Mouse (Mus musculus) midbrain, embryonic 16.5 days (tissue): ENCODE measurements around the gene 1700016D06Rik. TPM values are rescaled to one million over a fixed set of nuclear protein-coding genes. Genes with fewer than 3 reads are reported as not detected.

ENCODE experiments used
- ATAC-seq: fragments of 200-750 bp; cut with Nextera tagmentation; 2 replicates; pipeline ENCODE4 v1.8.0; 2017; ENCODE audit warnings: moderate TSS enrichment
- H3K27ac ChIP-seq: fragments of 300-500 bp; sonication (generic); 2 replicates; pipeline ENCODE4 v1.5.1; 2014; ENCODE audit warnings: mild to moderate bottlenecking, low read length, mixed read lengths
- H3K27me3 ChIP-seq: fragments of 300-500 bp; sonication (generic); 2 replicates; pipeline ENCODE4 v1.6.1; 2014; ENCODE audit warnings: low read depth, low read length, mixed read lengths; ENCODE audit not compliant: control insufficient read depth, insufficient read depth
- H3K36me3 ChIP-seq: fragments of 300-500 bp; sonication (generic); 2 replicates; pipeline ENCODE4 v1.6.1; 2014; ENCODE audit warnings: mild to moderate bottlenecking, low read length, moderate library complexity, mixed read lengths; ENCODE audit not compliant: control insufficient read depth, insufficient read depth
- H3K4me1 ChIP-seq: fragments of 300-500 bp; sonication (generic); 2 replicates; pipeline ENCODE4 v1.6.1; 2014; ENCODE audit warnings: mild to moderate bottlenecking, low read length, mixed read lengths; ENCODE audit not compliant: control insufficient read depth, insufficient read depth
- H3K4me2 ChIP-seq: fragments of 300-500 bp; sonication (generic); 2 replicates; pipeline ENCODE4 v1.6.1; 2014; ENCODE audit warnings: mild to moderate bottlenecking, low read length, mixed read lengths
- H3K4me3 ChIP-seq: fragments of 300-500 bp; sonication (generic); 2 replicates; pipeline ENCODE4 v1.5.1; 2014; ENCODE audit warnings: low read depth, mild to moderate bottlenecking, low read length, moderate library complexity, mixed read lengths
- H3K9ac ChIP-seq: fragments of 300-500 bp; sonication (generic); 2 replicates; pipeline ENCODE4 v1.6.1; 2014; ENCODE audit warnings: low read depth, low read length, mixed read lengths
- H3K9me3 ChIP-seq: fragments of 300-500 bp; sonication (generic); replicated peaks from 2 replicates; pipeline ENCODE4 v1.6.1; 2014; ENCODE audit warnings: mild to moderate bottlenecking, low read length, mixed read lengths; ENCODE audit not compliant: control insufficient read depth, poor library complexity, severe bottlenecking
- WGBS: fragments of 180-500 bp; shearing (Covaris S2); extraction: QIAGEN DNeasy Blood & Tissue Kit; methylation state at CpG from one replicate; pipeline ENCODE4 v1.1.7; 2014; 5-methylcytosine and 5-hydroxymethylcytosine counted together
- polyA plus RNA-seq: library from polyadenylated mRNA; unstranded; fragments of >200 nt; fragmentation: Nextera tagmentation; extraction: Ambion mirVana; gene quantifications from 2 replicates; pipeline ENCODE4 v1.2.1, GENCODE M21; 2015

The 1700016D06Rik gene
- polyA plus RNA-seq, 1 experiment from 2014 or later, result not detected

- H3K4me3 ChIP-seq, result peak overlapping the region; percentile 68
- WGBS, result 1% methylated on average over 48 of the region's 61 CpGs
- peak overlapping the region; percentile 80 for H3K4me2 ChIP-seq
- H3K9me3 ChIP-seq, result no peaks in the 10 kb centered on the region
- H3K27ac ChIP-seq, result peak overlapping the region; percentile 100
- ATAC-seq, result peak; percentile 21
- no peaks in the 10 kb centered on the region for H3K36me3 ChIP-seq
- peak overlapping the region; percentile 95 for H3K9ac ChIP-seq
- peaks cover 32% of the 10 kb centered on the region for H3K4me1 ChIP-seq
- H3K27me3 ChIP-seq, result no peaks in the 10 kb centered on the region
Measured at GRCm38 (mm10) chr8:11728482-11729295, 27.8 kb upstream of the 1700016D06Rik start.

DNA sequence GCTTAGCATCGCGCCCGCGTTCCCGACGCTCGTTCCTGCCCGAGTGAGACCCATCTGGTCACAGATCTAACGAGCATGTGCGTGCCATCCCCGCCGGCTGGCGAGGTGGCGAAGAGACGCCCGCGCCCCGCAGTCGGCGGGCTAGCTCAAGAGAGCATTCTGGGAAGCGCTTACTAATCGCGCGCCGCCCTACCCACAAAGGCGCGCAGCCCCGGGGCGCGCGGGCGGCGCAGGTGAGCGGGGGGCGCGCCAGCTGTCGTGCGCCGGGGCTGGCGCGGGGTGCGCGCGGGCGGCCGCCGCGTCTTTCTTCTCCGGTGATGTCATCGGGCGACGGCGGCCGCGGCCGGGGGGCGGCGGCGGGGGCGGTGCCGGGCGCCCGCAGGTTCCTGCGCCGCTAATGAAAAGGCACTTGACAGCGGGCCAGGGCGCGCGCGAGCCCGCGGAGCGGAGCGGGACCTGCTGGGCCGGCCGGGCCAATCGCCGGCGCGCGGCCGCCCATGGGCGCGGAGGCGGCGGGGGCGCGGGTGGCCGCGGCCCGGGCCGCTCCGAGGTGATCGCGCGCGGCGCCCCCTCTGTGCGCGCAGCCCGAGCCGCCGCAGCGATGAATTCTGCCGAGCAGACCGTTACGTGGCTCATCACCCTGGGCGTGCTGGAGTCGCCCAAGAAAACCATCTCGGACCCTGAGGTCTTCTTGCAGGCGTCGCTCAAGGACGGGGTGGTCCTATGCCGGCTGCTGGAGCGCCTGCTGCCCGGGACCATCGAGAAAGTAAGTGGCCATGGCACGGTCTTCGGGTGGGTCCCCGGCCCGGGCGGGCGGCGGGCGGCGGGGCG lies 27.0 kb upstream of the 1700016D06Rik start, which contains the start of gene Arhgef7:
TSS of gene Arhgef7 (plus strand) at position 71 of the 831 bp plus-strand sequence.
- ATAC-seq, result peak; percentile 89
- Histone ChIP-seq H3K4me2 (peak within 1 kb of the TSS; percentile 80), H3K27me3 (no peaks in the 10 kb centered on the region), H3K4me1 (peaks cover 32% of the 10 kb centered on the region), H3K4me3 (peak within 1 kb of the TSS; percentile 68), H3K36me3 (no peaks in the 10 kb centered on the region), H3K9ac (peak within 1 kb of the TSS; percentile 95), H3K27ac (peak within 1 kb of the TSS; percentile 100), H3K9me3 (no peaks in the 10 kb centered on the region)
- under 1% methylated on average over 93 of the region's 127 CpGs for WGBS

DNA sequence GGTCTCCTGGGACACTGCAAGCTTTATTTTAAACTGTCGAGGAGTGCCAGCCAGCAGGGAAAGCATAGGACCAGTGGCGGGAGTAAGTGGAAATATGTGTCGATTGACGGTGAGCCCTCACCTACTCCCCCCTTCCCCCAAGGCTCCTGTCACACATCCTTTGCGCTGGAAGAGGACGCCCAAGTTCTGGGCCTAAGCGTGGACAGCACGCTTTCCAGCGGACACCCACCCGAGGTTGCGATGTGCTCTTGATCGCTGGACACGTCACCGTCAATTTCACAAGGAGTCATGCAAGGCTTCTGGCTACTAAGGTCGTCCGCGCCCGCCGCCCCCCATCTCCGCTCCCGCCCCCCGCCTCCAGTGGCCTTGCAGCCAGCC lies 26.4 kb upstream of the 1700016D06Rik start:
- peak overlapping the region; percentile 100 for H3K27ac ChIP-seq
- whole genome bisulfite sequencing, result 0% methylated on average over 22 of the region's 22 CpGs

DNA sequence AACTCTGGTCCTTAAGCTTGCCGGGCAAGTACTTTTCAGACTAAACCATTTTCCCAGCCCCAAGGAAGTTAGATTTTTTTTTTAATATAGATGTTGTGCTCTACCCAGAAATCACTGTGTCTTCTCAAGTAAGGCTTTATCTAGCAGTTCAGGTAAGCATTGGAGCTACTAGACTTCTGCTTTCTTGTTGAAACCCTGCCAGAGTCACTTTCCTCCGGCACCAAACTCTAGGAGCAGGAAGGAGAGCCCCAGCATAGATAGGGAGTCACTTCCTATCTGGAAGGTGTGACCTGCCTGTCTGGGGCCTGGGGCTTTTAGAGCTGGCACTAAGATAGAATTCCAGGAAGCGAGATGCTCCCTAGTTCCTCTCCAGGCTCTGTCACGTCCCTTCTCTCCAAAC lies 16.3 kb upstream of the 1700016D06Rik start:
- no peaks in the 10 kb centered on the region for H3K4me1 ChIP-seq
- H3K4me3 ChIP-seq, result no peak overlapping the region
- H3K4me2 ChIP-seq, result no peak overlapping the region
- no peak for ATAC-seq
- no peaks in the 10 kb centered on the region for H3K27me3 ChIP-seq
- H3K27ac ChIP-seq, result no peak overlapping the region
- 76% methylated on average over 4 of the region's 4 CpGs for WGBS
- no peaks in the 10 kb centered on the region for H3K36me3 ChIP-seq
- no peaks in the 10 kb centered on the region for H3K9me3 ChIP-seq
- H3K9ac ChIP-seq, result no peak overlapping the region

More for the DNA sequence above, 26.4 kb upstream of the 1700016D06Rik start:
- Histone ChIP-seq H3K36me3 (no peaks in the 10 kb centered on the region), H3K9ac (peak overlapping the region; percentile 95), H3K9me3 (no peaks in the 10 kb centered on the region), H3K4me3 (peak overlapping the region; percentile 68), H3K27me3 (no peaks in the 10 kb centered on the region), H3K4me2 (peak overlapping the region; percentile 80), H3K4me1 (peaks cover 31% of the 10 kb centered on the region)
- peak; percentile 54 for ATAC-seq

GRCm38 (mm10) chr8:11712244-11712643 lies 11.4 kb upstream of the 1700016D06Rik start:
- H3K27me3 ChIP-seq, result no peaks in the 10 kb centered on the region
- H3K9ac ChIP-seq, result no peak overlapping the region
- no peak overlapping the region for H3K27ac ChIP-seq
- no peak overlapping the region for H3K4me2 ChIP-seq
- H3K36me3 ChIP-seq, result no peaks in the 10 kb centered on the region
- H3K4me3 ChIP-seq, result no peak overlapping the region
- H3K4me1 ChIP-seq, result no peaks in the 10 kb centered on the region
- ATAC-seq, result no peak
- 86% methylated on average over 6 of the region's 6 CpGs for WGBS
- no peaks in the 10 kb centered on the region for H3K9me3 ChIP-seq

- 32% methylated on average over 5 of the region's 5 CpGs for WGBS
- Histone ChIP-seq H3K9ac (no peak overlapping the region), H3K4me2 (no peak overlapping the region), H3K36me3 (no peaks in the 10 kb centered on the region), H3K4me3 (no peak overlapping the region), H3K4me1 (no peaks in the 10 kb centered on the region), H3K27me3 (no peaks in the 10 kb centered on the region), H3K9me3 (no peaks in the 10 kb centered on the region), H3K27ac (no peak overlapping the region)
- no peak for ATAC-seq
Measured at GRCm38 (mm10) chr8:11710415-11710814, 9.6 kb upstream of the 1700016D06Rik start.

DNA sequence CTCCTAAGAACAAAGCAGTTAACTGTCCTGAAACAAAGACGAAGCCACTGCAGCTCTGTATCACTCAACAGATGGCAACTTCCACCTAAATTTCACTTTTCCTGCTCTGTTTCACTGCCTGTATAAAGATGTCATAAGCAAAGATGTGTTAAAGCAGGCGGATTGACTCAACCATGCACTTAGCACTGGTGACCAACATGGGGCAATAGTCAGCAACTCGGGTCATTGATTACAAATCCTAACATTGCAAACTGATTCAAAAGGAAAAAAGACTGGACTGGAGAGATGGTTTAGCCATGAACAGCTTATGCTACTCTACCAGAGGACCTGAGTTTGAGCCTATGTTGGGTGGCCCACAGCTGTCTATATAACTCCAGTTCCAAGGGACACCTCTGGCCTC lies 8.7 kb upstream of the 1700016D06Rik start:
- H3K4me1 ChIP-seq, result no peaks in the 10 kb centered on the region
- H3K27me3 ChIP-seq, result no peaks in the 10 kb centered on the region
- H3K4me3 ChIP-seq, result no peak overlapping the region
- 80% methylated on average over 3 of the region's 3 CpGs for WGBS
- H3K36me3 ChIP-seq, result no peaks in the 10 kb centered on the region
- no peak overlapping the region for H3K4me2 ChIP-seq
- H3K9ac ChIP-seq, result no peak overlapping the region
- H3K27ac ChIP-seq, result no peak overlapping the region
- ATAC-seq, result no peak
- no peaks in the 10 kb centered on the region for H3K9me3 ChIP-seq

DNA sequence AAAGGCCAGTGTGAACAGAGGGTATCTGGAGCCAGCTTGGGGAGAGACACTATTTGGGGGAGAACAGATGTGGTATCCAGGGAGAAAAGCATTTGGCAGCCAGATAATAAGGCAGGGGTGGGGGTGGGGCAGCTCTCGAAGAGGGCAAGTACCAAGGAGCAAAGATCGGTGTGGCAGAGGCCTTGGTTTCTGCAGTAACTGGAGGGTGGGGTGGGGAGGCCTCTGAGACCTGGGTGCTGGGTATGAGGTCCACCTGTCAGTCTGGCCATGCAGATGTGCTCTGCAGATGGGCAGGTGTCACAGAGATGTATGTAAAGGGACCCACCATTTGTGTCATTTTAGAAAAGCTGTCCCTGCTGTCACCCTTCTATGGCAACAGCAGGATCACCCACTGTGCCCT lies 8.0 kb upstream of the 1700016D06Rik start:
- Histone ChIP-seq H3K9ac (no peak overlapping the region), H3K4me3 (no peak overlapping the region), H3K4me2 (no peak overlapping the region), H3K4me1 (no peaks in the 10 kb centered on the region), H3K27me3 (no peaks in the 10 kb centered on the region), H3K9me3 (no peaks in the 10 kb centered on the region), H3K36me3 (no peaks in the 10 kb centered on the region), H3K27ac (no peak overlapping the region)
- ATAC-seq, result no peak
- 52% methylated on average over 2 of the region's 2 CpGs for WGBS

DNA sequence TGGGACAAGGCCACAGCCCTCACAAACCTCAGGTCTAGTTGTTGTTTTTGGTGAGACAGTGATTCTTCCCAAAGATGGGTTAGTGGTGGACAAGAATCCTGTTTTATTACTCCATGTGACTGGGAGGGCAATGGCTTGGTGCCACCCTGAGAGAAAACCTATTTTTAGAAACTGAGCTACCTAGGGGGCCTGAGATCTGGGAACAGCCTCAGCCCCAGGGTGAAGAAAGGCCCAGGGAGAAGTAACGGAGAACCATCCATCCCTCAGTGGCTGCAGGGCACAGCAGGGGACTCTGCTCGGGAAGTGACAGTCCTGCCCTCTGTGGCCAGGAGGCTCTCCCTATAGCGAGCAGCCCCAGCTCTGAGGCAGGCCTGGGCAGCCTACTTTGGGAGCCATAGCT lies 6.8 kb upstream of the 1700016D06Rik start:
- H3K9ac ChIP-seq, result no peak overlapping the region; the same call in 1 of the 2 replicates
- H3K4me1 ChIP-seq, result no peaks in the 10 kb centered on the region
- no peaks in the 10 kb centered on the region for H3K9me3 ChIP-seq
- no peak overlapping the region for H3K4me3 ChIP-seq
- no peaks in the 10 kb centered on the region for H3K36me3 ChIP-seq
- no peak overlapping the region for H3K27ac ChIP-seq
- no peaks in the 10 kb centered on the region for H3K27me3 ChIP-seq
- no peak for ATAC-seq
- WGBS, result 16% methylated on average over 3 of the region's 3 CpGs
- no peak overlapping the region for H3K4me2 ChIP-seq
